Mouse (Mus musculus): Measurements from ENCODE around the gene Olfr967.

The Olfr967 gene

DNA sequence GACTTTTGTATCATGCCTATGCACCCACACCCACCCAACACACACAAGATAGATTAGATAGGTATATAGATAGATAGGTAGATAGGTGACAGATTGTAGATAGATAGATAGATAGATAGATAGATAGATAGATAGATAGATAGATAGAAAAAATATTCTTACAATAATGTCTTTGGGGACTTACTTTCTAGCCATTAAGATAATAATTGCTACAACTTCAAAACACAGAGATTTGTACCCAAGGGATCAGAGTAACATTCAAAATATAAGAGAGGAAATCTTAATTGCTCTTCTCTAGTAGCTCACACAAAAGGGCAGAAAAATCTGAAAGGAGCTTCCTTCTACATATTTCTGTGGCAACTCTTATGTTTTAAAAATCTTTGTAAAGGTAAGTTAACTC is at the start of gene Olfr967:
TSS of gene Olfr967 (plus strand) at position 301 of the 400 bp plus-strand sequence.
- DNase-seq (ENCODE audit: low read depth): no peak

DNA sequence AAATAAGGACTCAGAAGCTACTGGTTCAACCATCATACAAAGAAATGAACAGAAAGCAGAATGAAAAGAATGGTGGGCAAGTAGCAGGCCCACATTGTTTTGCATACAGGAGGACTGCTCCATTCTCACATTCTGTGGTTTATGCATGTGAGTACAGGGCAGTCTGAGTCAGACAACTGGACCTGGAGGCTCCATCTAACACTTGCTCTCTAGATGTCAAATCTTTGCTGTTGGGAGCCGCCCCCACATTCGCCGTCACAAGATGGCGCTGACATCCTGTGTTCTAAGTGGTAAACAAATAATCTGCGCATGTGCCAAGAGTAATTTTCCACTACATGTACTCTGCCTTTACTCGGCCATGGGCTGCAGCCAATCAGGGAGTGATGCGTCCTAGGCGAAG is 44.9 kb upstream of the Olfr967 start:
- DNase-seq (ENCODE audit: low read depth): peak; percentile 27

DNA sequence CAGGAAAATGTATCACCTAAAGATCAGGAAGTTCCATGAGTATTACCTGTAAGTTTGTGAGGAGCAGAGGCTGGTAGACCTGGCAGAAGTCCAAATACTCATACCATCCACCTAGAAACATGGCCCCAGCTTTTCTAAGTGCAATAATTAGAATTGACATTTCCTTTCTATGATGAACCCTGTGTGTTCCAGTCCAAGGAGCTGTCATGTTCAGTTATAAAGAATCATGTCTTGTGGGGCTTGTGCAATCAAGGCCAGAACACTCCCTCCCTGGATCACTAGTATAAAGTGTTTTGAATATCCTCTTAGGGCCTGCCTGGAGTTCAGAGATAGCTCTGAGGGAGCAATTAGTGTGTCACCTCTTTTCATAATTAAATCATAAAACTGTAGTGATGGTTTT is 39.0 kb upstream of the Olfr967 start, which contains the start of gene Olfr149:
TSS of gene Olfr149 (minus strand) at position 101 of the 400 bp plus-strand sequence.
- no peak for DNase-seq (ENCODE audit: low read depth)

- no peak for DNase-seq (ENCODE audit: low read depth)
Measured at GRCm38 (mm10) chr9:39708958-39709357, 37.1 kb upstream of the Olfr967 start.

GRCm38 (mm10) chr9:39711053-39711452 is 35.0 kb upstream of the Olfr967 start, which contains the start of gene Olfr965:
Gene Olfr965 (plus strand): TSS chr9:39711353.
- no peak for DNase-seq (ENCODE audit: low read depth)

- no peak for DNase-seq (ENCODE audit: low read depth)
Measured at GRCm38 (mm10) chr9:39730678-39731077, 15.4 kb upstream of the Olfr967 start, which contains the start of gene Olfr150. Gene Olfr150 (plus strand): TSS chr9:39730978.

DNA sequence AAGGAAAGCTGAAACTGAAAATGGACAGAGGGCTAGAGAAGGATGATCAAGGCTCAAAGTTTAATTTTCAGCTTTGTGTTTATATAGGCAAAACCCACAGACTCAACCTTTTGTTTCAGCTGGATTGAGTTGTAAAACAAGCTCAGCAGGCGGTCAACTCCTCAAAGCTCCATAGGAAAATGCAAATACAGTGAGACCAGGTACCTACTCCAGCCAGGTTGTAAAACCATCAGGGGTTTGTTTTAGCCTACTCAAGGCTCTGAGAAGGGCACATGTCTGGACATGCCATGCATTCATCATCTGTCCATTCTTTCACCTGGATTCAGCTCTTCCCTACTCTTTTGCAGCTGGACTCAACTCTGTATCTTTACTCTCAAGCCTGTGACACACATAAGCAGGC is 5.3 kb upstream of the Olfr967 start:
- no peak for DNase-seq (ENCODE audit: low read depth)

DNA sequence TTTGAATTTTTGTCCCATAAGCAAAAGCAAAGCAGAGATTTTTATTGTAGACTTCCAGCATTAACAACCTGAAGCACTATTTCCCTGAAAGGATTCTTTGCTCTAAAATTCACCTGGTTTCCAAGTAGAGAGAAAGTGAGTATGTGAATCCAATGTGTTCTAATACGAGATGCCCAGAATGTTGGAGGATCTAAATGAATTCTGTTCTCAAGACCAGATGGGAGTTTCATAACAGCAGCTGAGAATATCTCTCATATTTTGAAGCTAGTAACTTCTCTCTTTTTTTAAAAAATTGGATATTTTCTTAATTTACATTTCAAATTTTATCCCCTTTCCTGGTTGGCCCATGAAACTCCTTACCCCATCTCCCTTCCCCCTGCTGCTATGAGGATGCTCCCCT is 379 bp downstream of the Olfr967 start:
- DNase-seq (ENCODE audit: low read depth): no peak

DNA sequence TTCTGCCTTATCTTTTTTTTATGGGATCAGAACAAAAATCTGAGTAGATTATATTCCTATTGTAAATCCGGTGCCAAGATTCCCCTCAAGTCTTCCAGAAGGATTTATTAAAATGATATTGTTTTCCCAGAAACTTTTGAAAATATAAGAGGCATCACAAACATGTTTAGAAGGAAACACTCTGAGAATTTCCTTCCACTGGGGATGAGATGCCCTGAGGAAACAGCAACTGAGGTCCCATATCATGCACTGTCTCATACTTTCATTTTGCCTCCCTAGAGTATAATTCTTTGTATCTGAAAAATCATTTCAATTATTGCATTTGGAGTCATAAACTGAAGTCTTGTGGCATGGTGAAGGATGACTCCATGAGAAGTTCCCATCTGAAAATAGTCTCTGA is 37.1 kb downstream of the Olfr967 start, which contains the start of gene Olfr968:
TSS of gene Olfr968 (minus strand) at position 101 of the 400 bp plus-strand sequence.
- no peak for DNase-seq (ENCODE audit: low read depth)

GRCm38 (mm10) chr9:39790558-39790957 is 44.5 kb downstream of the Olfr967 start, which contains the start of gene Olfr969:
Gene Olfr969 (plus strand): TSS chr9:39790945.
- no peak for DNase-seq (ENCODE audit: low read depth)
